Mouse (Mus musculus): Measurements from ENCODE around the gene Plppr1.

The Plppr1 gene

DNA sequence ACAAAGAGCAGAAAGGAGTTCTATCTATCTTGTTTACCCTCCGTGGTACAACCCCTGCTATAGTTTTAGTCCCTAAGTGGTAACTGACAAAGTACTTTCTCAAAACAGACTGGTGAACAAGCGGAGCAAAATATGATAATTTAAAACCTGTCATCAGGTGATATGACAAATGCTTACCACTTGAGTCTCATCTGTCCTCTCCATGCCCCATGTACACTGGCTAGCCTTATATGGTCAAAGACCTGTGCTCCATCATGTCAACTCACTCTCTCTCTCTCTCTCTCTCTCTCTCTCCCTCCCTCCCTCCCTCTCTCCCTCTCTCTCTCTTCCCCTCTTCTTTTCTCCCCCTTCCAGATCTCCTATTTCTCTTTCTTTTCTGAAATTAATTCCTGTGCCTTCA, 59.8 kb downstream of the Plppr1 start:
- no peak for DNase-seq (ENCODE audit: low spot score)

- DNase-seq (ENCODE audit: low spot score), result no peak
Observed at GRCm38 (mm10) chr4:49144798-49145197, 85.7 kb downstream of the Plppr1 start.

- DNase-seq (ENCODE audit: low spot score), result no peak
Observed at GRCm38 (mm10) chr4:49148775-49149174, 89.7 kb downstream of the Plppr1 start.

DNA sequence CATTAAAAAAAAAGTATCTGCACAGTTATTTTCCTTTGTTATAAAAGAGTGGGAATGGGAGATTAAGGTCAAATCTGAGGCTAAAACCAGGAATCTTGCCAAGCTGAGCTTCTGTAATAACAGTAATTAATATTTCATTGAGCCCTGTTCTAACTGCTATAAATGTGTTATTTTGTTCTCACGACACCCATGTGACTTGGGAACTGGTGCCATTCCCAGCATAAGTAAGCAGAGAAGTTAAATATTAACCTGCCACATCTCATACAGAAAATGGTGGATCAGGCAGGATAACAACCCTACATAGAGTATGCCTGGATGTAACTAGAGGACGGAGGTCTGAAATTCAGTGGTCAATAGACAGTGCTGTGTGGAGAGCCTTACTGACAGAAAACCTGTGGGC, 90.2 kb downstream of the Plppr1 start:
- no peak for DNase-seq (ENCODE audit: low spot score)

- no peak for DNase-seq (ENCODE audit: low spot score)
Observed at GRCm38 (mm10) chr4:49153849-49154248, 94.8 kb downstream of the Plppr1 start.

DNA sequence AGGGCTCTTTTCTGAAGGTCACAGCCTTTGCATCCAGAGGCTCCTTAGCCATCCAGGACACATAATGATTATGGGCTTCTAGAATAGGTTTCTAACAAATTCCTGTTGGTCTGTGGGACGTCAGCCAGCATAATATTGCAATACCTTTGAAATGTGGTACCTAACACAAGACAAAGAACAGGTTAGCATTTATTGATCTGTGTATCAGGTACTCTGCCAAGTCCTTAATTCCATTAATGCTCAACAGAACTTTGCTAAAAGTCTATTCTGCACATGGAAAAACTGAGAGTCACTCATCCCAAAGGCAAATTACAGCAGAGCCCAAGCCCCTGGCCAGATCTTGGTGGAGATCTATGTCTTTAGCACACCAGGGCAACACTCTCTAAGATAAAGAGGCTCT, 97.7 kb downstream of the Plppr1 start:
- no peak for DNase-seq (ENCODE audit: low spot score)

DNA sequence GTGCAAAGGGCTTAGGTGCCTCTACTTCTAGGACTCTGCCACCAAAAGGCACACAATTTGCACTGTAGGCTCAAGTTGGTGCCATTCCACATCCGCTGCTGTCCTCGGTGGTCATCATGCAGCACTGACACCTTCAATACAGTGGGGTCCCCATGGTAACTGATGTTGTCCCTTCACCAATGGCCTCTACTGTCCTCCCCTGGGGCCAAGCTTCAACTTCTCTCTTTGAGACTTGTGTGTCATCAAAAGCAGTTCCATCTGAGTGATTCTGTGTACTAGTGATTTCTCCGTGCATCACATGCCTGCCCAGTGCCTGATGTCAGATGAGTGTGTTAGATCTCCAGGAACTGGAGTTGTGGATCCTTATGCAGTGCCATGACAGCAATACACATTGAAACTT, 104.2 kb downstream of the Plppr1 start:
- DNase-seq (ENCODE audit: low spot score), result no peak

DNA sequence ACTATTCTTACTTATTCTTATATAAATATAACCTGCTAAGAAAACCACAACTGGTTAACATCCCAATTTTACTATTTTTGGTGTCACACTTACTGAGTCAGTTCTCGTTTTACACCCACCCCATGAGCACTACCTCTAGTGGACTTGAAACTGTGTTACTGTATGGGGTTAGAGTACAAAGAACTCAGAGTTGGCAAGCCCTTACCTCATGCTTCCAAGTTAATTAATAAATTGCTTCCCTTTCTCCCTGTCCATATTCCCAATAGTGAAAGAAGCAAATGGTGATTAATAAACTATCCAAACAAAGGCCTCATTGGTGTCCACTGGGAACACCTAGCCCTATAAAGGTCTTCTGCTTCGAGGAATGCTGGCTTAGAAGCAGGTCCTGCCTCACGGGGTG, 107.3 kb downstream of the Plppr1 start:
- no peak for DNase-seq (ENCODE audit: low spot score)

- DNase-seq (ENCODE audit: low spot score), result no peak
Observed at GRCm38 (mm10) chr4:49167030-49167429, 108.0 kb downstream of the Plppr1 start.

- DNase-seq (ENCODE audit: low spot score), result no peak
Observed at GRCm38 (mm10) chr4:49169498-49169897, 110.4 kb downstream of the Plppr1 start.

DNA sequence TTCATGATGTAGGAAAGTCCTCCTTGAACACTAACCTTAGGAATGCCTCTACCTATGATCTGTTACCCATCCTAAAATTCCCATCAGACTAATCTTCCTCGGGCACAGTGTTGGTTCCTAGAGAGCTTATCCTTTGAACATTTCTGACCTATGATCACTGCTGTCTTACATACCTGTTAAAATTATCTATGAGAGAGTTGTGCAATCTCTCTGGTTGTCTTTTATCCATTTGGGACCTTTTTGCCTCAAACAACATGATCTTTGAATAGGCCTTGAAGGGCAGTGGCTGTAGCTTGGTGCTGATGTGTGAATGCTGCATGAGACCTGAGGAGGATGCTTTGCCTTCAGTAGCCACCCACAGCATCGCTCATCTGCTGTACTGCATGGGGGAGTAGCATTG, 119.0 kb downstream of the Plppr1 start:
- DNase-seq (ENCODE audit: low spot score), result no peak

DNA sequence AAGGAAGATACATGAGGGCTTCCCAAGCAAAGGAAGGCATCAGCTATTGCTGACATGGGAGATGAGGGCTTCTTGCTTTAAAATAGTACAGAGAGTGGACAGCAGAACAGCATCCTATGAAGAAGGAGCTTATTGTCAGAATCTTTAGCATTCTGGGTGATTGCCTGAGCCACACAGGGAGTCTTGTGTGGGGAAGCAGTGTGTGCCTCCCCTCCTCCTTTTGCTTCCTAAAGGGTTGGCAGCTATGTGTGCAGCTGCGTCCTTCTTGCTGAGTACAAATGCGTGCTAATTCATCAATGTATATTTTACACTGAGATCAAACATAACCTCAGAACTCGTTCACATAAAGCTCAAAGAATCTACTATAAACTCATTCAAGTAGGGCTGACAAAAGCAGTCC, 119.8 kb downstream of the Plppr1 start:
- DNase-seq (ENCODE audit: low spot score), result no peak

DNA sequence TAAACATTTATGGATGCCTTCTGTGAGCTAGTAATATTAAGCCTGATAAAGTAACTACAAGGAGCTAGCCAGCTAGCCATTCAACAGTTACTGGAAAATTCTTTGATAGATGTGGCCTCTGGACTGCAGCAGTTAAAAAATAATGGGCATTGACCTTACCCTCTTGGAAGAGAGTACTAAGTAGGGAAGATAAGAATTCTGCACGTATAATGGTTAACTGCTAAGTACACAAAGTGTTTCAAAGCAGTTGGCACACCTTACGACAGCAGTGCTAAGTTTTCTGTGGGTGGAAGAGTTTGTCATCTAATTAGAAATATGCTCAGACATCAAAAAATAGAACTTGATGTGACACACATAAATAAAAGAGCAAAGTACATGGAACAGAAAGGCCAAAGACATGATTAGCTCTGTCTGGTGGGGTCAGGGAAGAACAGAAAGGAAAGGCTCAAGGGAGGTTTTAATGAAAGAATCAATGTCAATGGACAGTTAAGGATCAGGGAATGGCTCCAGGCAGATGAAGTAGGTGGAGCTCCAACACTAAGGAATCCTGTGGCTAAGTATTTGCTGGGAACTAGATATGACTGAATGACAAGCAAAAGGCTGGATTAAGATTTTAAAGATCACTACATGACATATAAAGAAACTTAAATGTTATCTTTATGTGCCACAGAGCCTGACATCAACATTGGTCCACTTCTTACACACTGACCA, 120.6 kb downstream of the Plppr1 start:
- DNase-seq (ENCODE audit: low spot score), result no peak

- no peak for DNase-seq (ENCODE audit: low spot score)
Observed at GRCm38 (mm10) chr4:49189991-49190526, 131.0 kb downstream of the Plppr1 start.

GRCm38 (mm10) chr4:49197125-49197747, 138.2 kb downstream of the Plppr1 start:
- DNase-seq (ENCODE audit: low spot score), result no peak

DNA sequence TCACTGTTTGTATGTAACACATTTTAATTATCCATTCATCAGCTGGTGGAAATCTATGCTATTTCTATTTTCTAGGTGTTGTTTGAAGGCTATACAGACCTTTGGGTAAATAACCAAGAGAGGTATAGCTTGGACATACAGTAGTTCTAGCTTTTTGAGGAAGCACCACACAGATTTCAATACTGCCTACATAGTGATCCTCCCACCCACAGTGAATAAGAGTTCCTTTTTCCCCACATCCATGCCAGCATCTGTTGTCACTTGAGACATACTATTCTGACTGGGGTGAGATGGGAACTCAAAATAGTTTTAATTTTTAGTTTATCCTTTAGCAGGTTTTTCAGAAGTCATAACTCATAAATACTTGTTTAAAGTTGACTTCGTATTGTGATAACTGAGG, 151.4 kb downstream of the Plppr1 start:
- no peak for DNase-seq (ENCODE audit: low spot score)

DNA sequence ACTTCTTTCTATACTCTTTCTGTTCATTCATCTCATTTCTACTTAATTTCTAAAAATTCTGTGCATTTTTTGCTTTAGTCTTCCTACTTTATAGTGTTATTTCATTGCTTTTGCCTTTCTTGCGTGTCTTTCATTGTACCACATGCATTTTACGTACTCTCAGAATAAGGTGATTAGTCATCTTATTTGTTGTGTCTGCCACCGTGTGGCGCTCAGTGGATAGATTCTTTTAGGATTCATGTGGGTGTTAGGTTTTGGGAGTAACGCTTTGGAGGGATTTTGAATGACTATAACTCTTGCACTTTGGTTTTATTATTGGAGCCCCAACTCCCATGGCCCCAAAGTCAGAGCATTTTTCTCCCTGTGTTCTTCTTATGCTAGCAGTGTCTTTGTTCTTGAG, 152.5 kb downstream of the Plppr1 start:
- no peak for DNase-seq (ENCODE audit: low spot score)

DNA sequence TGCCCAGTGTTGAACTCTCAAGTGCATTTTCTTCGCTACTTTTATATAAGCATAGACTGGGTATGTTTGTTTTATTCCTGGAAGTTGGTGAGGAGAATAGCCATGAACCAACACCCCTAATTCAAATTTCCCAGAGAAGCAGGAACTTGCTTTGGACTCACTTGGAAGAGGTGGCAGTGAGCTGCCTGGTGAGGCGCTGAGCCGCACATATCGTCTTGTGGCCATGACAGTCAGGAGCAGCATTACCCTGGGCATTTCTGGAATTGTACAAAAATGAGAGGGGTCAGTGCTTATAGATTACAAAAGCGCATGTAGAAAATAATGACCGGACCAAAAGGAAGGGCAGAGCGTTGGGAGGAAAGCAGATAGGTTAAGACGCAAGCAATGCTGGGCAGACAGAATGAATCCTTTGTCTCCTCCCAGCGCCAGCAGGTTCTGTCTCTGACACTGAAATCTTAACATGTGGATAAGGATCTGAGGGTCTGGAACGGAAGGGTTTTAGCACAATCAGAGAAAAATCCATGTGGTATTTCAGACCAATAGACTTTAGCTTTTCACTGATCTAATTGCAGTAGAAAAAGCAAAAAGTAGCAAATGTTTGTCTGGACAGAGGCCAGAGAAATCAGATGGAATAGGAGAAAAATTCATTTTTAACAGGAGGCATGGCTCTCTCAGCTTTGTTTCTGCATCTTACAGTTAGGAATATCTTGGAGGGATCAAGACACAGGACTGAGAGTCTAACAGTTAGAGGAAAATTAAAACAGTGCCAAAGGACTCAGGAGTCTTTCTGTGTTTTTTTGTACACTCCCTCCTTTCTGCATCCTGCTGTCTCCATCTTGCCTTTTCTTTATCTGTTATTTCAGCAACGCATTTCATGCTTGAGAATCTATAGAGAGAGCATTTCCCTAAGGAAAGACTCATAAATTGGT, 153.8 kb downstream of the Plppr1 start:
- no peak for DNase-seq (ENCODE audit: low spot score)

DNA sequence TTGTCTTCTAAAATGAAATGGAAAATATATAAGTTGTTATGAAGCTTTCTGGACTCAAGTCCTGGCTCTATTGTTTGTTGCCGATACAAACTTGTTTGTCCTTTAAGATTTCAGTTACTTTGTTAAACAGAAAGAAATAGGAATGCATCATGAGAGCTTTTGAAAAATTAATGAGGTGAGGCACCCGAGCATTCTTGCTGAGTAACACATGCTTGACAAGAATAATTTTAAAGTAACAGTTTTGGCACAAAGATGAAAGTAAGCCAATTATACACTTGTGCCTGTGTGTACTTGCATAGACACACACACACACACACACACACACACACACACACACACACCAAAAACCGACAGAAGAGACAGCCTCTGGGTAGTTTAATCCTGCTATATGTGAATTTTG, 155.3 kb downstream of the Plppr1 start:
- no peak for DNase-seq (ENCODE audit: low spot score)

DNA sequence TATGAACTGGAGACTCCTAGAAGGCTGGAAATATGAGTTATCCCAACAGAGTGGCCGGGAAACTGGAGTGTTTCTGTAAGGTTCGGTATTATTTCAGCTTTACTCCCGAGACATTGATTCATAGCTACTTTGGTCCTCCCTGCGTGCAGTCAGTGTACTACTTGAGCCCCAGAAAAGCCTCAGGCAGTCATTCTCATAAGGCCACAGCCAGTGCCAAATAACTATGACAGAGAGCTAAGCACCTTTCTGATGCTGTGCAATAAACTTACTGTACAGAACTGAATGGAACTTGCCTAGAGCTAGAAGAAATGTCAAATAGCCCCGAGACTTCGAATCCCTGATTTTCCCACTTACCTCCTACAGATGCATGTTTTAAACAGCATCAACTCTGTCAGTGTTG, 164.4 kb downstream of the Plppr1 start:
- DNase-seq (ENCODE audit: low spot score), result no peak

DNA sequence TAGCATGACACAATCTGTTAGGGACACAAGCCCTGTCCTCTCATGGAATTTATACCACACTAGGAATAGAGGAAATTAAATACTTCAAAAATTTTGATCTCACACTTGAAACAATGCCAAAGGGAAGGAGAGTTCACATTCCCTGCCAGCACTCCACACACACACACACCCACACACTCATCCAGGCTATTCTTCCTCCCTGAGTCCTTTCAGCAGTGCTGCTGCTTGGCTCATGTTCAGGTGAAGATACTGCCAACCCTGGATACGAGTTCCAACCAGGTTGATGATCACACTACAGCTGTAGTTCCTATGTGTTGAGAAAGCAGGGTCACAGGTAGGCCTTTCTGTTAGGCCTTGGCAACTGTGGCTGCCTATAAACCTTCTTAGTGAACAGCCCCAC, 165.9 kb downstream of the Plppr1 start:
- no peak for DNase-seq (ENCODE audit: low spot score)

- DNase-seq (ENCODE audit: low spot score), result no peak
Observed at GRCm38 (mm10) chr4:49232206-49233031, 173.3 kb downstream of the Plppr1 start.
